Mouse (Mus musculus) brain, embryonic 14.5 days (tissue): Measurements from ENCODE around the gene Pdcd1lg2.

Experiments used
- CTCF ChIP-seq: fragments of 200-500 bp; IDR thresholded peaks from 2 replicates; pipeline ENCODE4 v1.5.1; 2012; ENCODE audit warnings: inconsistent platforms, mild to moderate bottlenecking, moderate library complexity, borderline replicate concordance; ENCODE audit not compliant: insufficient read depth, insufficient read length; ENCODE audit errors: extremely low read depth
- POLR2A ChIP-seq: fragments of 200-500 bp; IDR thresholded peaks from 2 replicates; pipeline ENCODE4 v1.6.1; 2012; ENCODE audit warnings: mild to moderate bottlenecking, inconsistent platforms, borderline replicate concordance; ENCODE audit not compliant: poor library complexity, insufficient read depth, insufficient read length, severe bottlenecking; ENCODE audit errors: extremely low read depth

DNA sequence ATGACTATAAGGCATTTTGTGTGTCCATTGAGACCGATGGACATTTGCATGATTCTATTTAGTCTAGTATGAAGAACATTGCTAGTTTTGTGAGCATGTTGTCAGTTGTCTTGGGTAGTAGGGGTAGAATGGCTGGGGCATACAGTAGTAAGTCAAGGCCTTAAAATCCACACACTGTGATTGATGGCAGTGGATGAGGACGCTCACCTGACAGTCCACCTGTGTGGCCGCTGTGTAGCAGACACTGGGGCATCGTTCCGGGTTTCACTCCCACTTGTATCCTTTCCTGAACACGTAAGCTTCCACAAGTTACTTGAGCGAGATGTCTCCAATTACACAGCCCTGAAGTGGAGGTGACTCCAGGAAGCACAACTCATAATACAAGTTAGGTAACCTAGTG is 47.2 kb upstream of the Pdcd1lg2 start:
- TF ChIP-seq CTCF (no peak), POLR2A (no peak)
